Mouse (Mus musculus): ENCODE measurements at regions not wholly inside any gene's neighbourhood (a gene's known extent, or its start where the extent isn't known, plus 50 kb on each side); places are given as distances from the start of the nearest gene placed in this dataset.

- intact Hi-C loops (cut with DNase I): no loop called here
- no peak for DNase-seq
These were observed 192.8 kb upstream of the Fggy start for GRCm38 (mm10) chr4:95364376-95365082.

GRCm38 (mm10) chr4:95376386-95376785 is 180.9 kb upstream of the Fggy start:
- DNase-seq: no peak
- intact Hi-C loops (cut with DNase I): no loop called here

- DNase-seq: no peak
- intact Hi-C loops (cut with DNase I): no loop called here
These were observed 179.8 kb upstream of the Fggy start for GRCm38 (mm10) chr4:95377222-95378134.

DNA sequence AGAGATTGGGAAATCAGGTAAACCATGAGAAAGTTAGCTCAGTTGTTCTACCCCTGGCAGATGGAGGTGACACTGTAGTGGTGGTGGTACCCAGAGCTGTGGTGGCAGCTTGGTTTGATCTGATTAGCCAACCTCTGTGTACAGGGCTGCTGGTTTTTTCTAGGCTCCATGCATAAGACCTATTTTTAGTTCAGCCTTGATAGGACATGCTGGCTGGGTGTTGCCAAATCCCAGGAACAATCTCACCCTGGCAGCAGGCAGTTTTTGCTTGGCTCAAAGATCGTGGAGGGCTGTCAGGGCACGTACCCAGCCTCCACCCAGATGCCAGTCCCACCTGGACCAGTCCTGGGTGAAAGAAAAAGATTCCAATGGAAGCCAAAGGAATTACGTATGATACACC is 178.7 kb upstream of the Fggy start:
- intact Hi-C loops (cut with DNase I): no loop called here
- peak in 1 of 2 experiments; percentile 56 for DNase-seq

DNA sequence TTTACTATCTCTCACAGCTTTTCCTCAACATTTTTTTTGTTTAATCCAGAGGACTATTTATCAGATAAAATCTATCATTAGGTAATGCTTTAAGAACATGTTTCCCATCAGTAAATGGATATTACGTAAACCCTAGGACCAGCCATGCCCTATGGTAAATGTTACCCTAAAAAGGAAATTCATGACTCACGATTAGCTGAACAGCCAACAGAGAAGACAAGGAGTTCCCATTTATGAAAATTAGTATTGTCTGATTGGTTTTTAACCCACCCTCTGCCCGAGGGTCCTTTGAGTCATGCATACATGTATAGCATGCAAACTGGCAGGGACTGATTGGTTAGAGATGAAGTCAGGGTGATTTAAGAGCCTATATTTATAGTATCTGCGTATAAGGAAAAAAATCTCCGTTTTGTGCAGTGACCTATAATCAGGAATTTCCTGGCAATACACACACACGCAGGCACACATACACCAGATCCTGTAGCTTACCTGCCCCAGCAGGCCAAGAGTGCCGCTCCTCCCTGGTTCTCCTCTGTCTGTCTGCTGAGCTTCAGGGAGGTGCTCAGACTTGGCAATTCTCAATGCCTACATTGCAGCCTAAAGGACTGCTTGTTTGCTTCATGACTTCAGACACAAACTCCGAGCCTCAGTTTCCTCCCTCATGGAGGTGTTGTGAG is 174.0 kb upstream of the Fggy start:
- DNase-seq: no peak
- intact Hi-C loops (cut with DNase I): loop anchor here (5.0 kb wide), 1 partner anchor 331 kb away; the partner anchor contains the start of gene Jun

DNA sequence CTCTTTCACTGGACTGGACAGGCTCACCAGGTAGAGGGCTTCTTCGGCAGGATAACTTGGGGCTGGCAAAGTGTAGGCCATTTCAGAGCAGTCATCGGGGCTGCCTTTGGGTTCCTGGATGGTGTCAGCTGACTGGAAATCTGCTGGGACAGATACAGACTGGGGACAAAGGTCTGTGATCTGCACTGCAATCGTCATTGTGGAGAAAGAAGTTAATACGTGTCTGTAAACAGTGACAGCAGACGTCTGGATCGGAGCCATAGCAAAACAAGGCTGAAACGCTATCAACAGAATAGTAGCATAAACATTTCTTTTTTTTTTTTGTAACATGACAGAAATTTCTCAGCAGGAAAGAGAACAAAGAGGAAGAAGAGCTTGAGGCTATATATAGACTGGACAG is 171.8 kb upstream of the Fggy start:
- intact Hi-C loops (cut with DNase I): no loop called here

DNA sequence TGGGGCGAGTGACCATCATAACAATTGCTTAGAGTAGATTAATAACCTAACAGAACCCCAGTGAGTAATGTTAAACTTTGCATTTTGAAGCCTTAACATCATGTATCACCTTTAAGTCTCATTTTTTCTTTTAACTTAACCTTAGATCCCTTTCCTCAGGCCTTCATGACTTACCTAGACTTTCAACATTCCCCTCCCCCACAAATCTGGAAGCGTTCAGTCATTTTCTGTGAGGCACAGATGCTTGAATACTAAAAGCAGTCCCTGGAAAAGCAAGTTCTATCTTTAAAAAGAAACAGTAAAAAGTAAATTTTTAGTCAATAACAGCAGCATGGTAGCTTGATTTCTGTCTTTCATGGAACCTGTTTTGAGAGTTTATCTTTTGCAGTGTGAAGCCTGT is 171.3 kb upstream of the Fggy start:
- no peak for DNase-seq
- intact Hi-C loops (cut with DNase I): no loop called here

More for the DNA sequence above, 171.8 kb upstream of the Fggy start:
- DNase-seq: peak; percentile 28 to 32

- intact Hi-C loops (cut with DNase I): no loop called here
- DNase-seq: peak; percentile 33 to 39
These were observed 168.8 kb upstream of the Fggy start for GRCm38 (mm10) chr4:95388556-95388955.

- intact Hi-C loops (cut with DNase I): no loop called here
- peak; percentile 35 to 37 for DNase-seq
These were observed 167.7 kb upstream of the Fggy start for GRCm38 (mm10) chr4:95389647-95390046.

- DNase-seq: no peak
- intact Hi-C loops (cut with DNase I): no loop called here
These were observed 166.8 kb upstream of the Fggy start for GRCm38 (mm10) chr4:95390549-95390948.

DNA sequence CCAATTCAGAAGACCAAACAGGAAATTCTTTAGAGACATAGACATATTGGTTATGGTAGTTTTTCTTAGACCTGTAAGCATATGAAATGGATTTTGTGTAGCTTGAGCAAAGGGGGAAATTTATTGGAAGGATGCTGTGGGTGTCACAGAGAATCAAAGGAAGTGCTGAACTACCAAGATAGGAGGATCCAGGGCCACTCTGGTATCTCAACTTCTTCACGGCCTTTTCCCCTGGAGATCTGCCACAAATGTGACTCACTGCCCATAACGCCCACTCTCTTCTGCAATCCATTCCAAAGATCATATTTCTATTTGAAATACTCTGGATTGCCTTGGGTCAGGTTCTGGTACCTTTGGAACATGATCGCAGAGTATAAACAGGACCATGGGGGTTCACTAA is 161.6 kb upstream of the Fggy start:
- intact Hi-C loops (cut with DNase I): no loop called here
- DNase-seq: no peak

DNA sequence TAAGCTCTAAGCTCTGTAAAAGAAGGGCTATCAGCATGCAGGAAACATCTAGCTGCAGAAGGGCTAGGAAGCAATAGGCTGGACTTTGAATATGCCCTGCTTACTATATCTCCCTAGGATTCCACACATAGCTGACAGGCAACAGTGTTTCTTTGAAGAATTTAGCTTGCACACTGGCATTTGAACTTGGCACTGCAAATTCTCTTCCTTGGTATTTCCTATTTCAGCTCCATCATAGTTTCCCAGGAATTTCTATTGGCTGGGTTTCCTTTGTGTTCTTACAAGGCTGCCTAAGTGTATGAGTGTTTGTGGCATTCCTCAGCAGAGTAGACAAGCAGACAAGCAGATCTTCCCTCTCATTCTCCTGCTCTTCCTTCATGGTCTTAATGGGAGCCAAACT is 159.0 kb upstream of the Fggy start:
- no peak for DNase-seq
- intact Hi-C loops (cut with DNase I): no loop called here

DNA sequence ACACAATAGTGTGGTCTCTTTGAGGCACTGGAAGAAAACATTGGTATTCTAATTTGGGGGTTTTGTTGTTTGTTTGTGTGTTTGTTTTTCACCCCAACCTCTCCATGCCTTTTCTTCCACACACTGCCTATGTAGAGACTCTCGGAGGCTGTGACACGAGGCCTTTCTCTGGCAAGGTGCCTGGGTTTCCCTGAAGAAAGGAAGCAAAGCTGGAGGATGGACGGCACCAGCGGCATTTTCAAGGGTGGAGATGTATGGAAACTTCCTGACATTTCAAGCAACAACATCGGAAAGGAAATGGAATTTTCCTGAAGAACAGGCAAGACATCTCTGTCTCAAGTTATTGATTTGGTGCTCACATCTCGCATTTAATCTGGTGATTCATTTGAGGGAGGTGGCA is 155.0 kb upstream of the Fggy start:
- intact Hi-C loops (cut with DNase I): no loop called here
- no peak for DNase-seq

DNA sequence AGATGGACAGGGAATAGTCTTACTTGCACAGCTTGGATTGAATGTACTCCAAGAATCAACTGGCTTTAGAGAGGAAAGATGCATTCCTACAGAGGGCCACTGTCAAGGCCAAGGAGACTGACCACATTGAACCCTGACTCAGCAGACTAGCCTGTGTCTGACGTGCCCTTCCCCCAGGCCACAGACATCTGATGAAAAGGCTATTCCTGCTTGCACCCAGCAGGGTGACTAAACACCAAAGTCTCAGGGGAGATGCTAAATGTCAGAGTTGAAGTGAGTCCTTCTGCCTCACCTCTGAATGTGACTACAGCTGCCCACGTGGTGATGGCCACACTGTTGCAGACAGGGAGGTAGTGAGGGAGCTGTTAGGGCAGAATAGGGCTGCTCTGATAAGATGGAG is 140.2 kb upstream of the Fggy start:
- intact Hi-C loops (cut with DNase I): no loop called here
- no peak for DNase-seq

GRCm38 (mm10) chr4:95426563-95426962 is 130.7 kb upstream of the Fggy start:
- no peak for DNase-seq
- intact Hi-C loops (cut with DNase I): no loop called here

DNA sequence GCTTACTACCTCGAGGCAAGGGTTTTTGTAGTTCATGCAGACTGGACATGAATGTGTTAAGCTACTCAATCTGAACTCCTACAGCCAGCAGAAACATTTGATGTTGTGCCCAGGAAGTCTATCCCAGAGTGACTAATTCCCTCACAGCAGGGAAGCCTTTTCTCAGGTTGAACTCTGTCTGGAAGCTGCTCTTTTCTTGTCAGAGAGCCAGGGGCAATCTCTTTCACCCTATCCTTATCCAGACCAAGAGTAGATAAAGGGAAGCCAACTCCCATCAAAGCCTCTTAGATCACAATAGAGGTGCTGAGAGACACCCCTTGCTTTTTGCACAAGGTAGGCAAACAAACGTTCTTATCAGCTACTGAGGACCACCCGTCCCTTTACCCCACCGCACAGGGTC is 122.8 kb upstream of the Fggy start:
- peak; percentile 7 to 22 for DNase-seq
- intact Hi-C loops (cut with DNase I): no loop called here

DNA sequence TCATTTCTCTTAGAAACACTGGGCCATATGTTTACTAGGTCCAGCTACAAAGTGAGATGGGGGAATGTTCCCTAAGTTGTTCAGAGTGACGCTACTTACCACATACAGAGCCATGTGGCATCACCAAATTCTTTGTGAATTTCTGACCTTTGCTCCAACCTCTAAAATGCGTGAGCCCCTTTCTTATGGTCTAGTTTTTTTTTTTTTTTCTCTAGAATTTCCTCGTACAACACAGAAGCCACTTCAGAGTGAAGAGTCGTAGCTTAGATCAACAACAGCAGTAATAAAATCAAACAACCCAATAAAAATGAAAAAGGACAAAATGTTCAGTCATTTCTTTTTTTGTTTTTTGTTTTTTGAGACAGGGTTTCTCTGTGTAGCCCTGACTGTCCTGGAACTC is 122.2 kb upstream of the Fggy start:
- no peak for DNase-seq
- intact Hi-C loops (cut with DNase I): no loop called here

DNA sequence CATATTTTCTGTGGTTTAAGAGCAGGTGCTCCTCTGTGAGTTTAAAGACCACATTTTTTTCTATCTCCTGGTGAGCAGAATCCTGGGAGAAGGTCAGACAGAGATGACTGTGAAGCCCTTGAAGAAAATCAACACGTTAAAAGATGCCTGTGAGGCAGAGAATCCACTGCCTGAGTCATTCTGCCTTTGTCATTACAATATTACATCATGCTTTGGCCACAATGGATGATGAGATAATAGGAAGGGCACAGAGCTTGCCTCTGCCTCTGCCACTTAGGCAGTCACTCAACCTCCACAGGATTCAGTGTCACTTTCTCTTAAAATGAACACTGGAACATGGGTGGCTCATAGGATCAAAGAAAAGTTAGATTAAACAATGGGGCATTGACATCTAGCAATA is 117.5 kb upstream of the Fggy start:
- intact Hi-C loops (cut with DNase I): no loop called here

GRCm38 (mm10) chr4:95443854-95444811 is 113.2 kb upstream of the Fggy start:
- intact Hi-C loops (cut with DNase I): no loop called here
- DNase-seq: no peak

More for the DNA sequence above, 117.5 kb upstream of the Fggy start:
- DNase-seq: no peak

DNA sequence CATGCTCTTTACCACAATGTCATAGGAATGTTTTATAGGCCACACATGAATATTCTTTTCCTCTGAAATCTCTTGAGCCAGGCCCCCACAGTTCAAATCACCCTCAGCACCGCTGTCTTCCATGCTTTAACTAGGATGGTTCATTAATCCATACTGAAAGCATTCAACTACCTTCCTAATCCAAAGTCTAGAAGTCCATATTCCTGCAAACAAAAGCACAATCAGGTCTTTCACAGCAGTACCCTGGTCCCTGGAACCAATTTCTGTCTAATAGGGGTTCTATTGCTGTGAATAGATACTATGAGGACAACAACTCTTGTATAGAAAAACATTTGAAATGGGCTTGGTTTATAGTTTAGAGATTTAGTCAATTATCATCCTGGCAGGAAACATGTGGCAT is 107.0 kb upstream of the Fggy start:
- intact Hi-C loops (cut with DNase I): no loop called here

More for the DNA sequence above, 107.0 kb upstream of the Fggy start:
- DNase-seq: no peak

Data from heart, postnatal 10 days (tissue).